Mouse (Mus musculus) frontal cortex, adult (tissue): ENCODE results near the gene Tmem207.
"Not testable (repeated sequence)": the region's sequence is repeated elsewhere in the genome, so short reads cannot be mapped to it uniquely, and the experiment has no call there.

Experiments
- ATAC-seq: cut with Nextera tagmentation; 2 replicates; pipeline ENCODE4 v1.9.2; 2017; ENCODE audit warnings: mild to moderate bottlenecking, moderate library complexity, mixed read lengths; ENCODE audit not compliant: low TSS enrichment

Gene Tmem207

GRCm38 (mm10) chr16:26526669-26527068 is at the start of gene Tmem207:
Gene Tmem207 (minus strand): TSS chr16:26526769.
- no peak for ATAC-seq

- no peak for ATAC-seq
Observed at GRCm38 (mm10) chr16:26574173-26574572, 47.6 kb upstream of the Tmem207 start.

GRCm38 (mm10) chr16:26571836-26572235 is 45.3 kb upstream of the Tmem207 start:
- ATAC-seq: no peak

GRCm38 (mm10) chr16:26569387-26569978 is 42.9 kb upstream of the Tmem207 start:
- ATAC-seq: no peak

- no peak for ATAC-seq
Observed at GRCm38 (mm10) chr16:26562771-26563170, 36.2 kb upstream of the Tmem207 start.

GRCm38 (mm10) chr16:26561743-26562142 is 35.2 kb upstream of the Tmem207 start:
- ATAC-seq: peak; percentile 62; the same call in 1 of the 2 replicates

- ATAC-seq: no peak
Observed at GRCm38 (mm10) chr16:26558797-26559196, 32.2 kb upstream of the Tmem207 start.

GRCm38 (mm10) chr16:26552234-26552633 is 25.7 kb upstream of the Tmem207 start:
- no peak for ATAC-seq

- peak; percentile 84 for ATAC-seq
Observed at GRCm38 (mm10) chr16:26549221-26549620, 22.7 kb upstream of the Tmem207 start.

GRCm38 (mm10) chr16:26546879-26547206 is 20.3 kb upstream of the Tmem207 start:
- ATAC-seq: peak; percentile 76

- no peak for ATAC-seq
Observed at GRCm38 (mm10) chr16:26546170-26546878, 19.8 kb upstream of the Tmem207 start.

- no peak for ATAC-seq
Observed at GRCm38 (mm10) chr16:26532287-26532686, 5.7 kb upstream of the Tmem207 start.

GRCm38 (mm10) chr16:26530451-26530850 is 3.9 kb upstream of the Tmem207 start:
- ATAC-seq: no peak

GRCm38 (mm10) chr16:26527931-26528666 is 1.5 kb upstream of the Tmem207 start:
- ATAC-seq: no peak

GRCm38 (mm10) chr16:26525832-26526231 is 737 bp downstream of the Tmem207 start:
- no peak for ATAC-seq

GRCm38 (mm10) chr16:26519596-26519995 is 7.0 kb downstream of the Tmem207 start:
- peak; percentile 78 for ATAC-seq

- no peak for ATAC-seq
Observed at GRCm38 (mm10) chr16:26504961-26505360, 21.6 kb downstream of the Tmem207 start.

- no peak for ATAC-seq
Observed at GRCm38 (mm10) chr16:26500738-26501137, 25.8 kb downstream of the Tmem207 start.

GRCm38 (mm10) chr16:26499705-26500104 is 26.9 kb downstream of the Tmem207 start:
- ATAC-seq: not testable (repeated sequence)

- ATAC-seq: no peak
Observed at GRCm38 (mm10) chr16:26495721-26496120, 30.8 kb downstream of the Tmem207 start.

GRCm38 (mm10) chr16:26471254-26471653 is 55.3 kb downstream of the Tmem207 start:
- ATAC-seq: no peak

- ATAC-seq: no peak
Observed at GRCm38 (mm10) chr16:26466535-26466934, 60.0 kb downstream of the Tmem207 start.

- no peak for ATAC-seq
Observed at GRCm38 (mm10) chr16:26462835-26463234, 63.7 kb downstream of the Tmem207 start, which contains the start of gene Cldn16. Gene Cldn16 (plus strand): TSS chr16:26463135.
